Mouse (Mus musculus) forebrain, embryonic 14.5 days (tissue): ENCODE results near the gene Gtf2h5. TPM values are rescaled to one million over a fixed set of nuclear protein-coding genes. Genes with fewer than 3 reads are reported as not detected.
A peak's percentile ranks its signal among the peaks of the same experiment; 100 is the strongest.

Experiments
- ATAC-seq: fragments of 200-750 bp; cut with Nextera tagmentation; 2 replicates; pipeline ENCODE4 v1.8.0; 2017; ENCODE audit warnings: mild to moderate bottlenecking, moderate library complexity
- DNase-seq: peaks from one replicate; pipeline ENCODE4 v3.0.0-alpha.2; 2015; ENCODE audit warnings: low spot score
- H3K27ac ChIP-seq: fragments of 300-500 bp; sonication (generic); 2 replicates; pipeline ENCODE4 v1.5.1; 2014; ENCODE audit warnings: low read depth, mild to moderate bottlenecking, control low read depth, low read length, moderate library complexity
- H3K27me3 ChIP-seq: fragments of 300-500 bp; sonication (generic); replicated peaks from 2 replicates; pipeline ENCODE4 v1.6.1; 2014; ENCODE audit warnings: low read length, control low read depth, mixed read lengths; ENCODE audit not compliant: control insufficient read depth, insufficient read depth
- H3K36me3 ChIP-seq: fragments of 300-500 bp; sonication (generic); 2 replicates; pipeline ENCODE4 v1.6.1; 2014; ENCODE audit warnings: low read length, control low read depth; ENCODE audit not compliant: control insufficient read depth, insufficient read depth
- H3K4me1 ChIP-seq: fragments of 300-500 bp; sonication (generic); 2 replicates; pipeline ENCODE4 v1.6.1; 2014; ENCODE audit warnings: antibody characterized with exemption, low read length, control low read depth; ENCODE audit not compliant: control insufficient read depth, insufficient read depth
- H3K4me2 ChIP-seq: fragments of 300-500 bp; sonication (generic); 2 replicates; pipeline ENCODE4 v1.6.1; 2014; ENCODE audit warnings: mild to moderate bottlenecking, control low read depth, low read length
- H3K4me3 ChIP-seq: fragments of 300-500 bp; sonication (generic); 2 replicates; pipeline ENCODE4 v1.5.1; 2014; ENCODE audit warnings: low read depth, low read length, control low read depth
- H3K9ac ChIP-seq: fragments of 300-500 bp; sonication (generic); 2 replicates; pipeline ENCODE4 v1.6.1; 2014; ENCODE audit warnings: mild to moderate bottlenecking, low read length, control low read depth, moderate library complexity
- H3K9me3 ChIP-seq: fragments of 300-500 bp; sonication (generic); replicated peaks from 2 replicates; pipeline ENCODE4 v1.6.1; 2016; ENCODE audit warnings: low read length, control low read depth, mixed read lengths; ENCODE audit not compliant: control insufficient read depth
- WGBS: fragments of 180-500 bp; shearing (Covaris S2); extraction: QIAGEN DNeasy Blood & Tissue Kit; methylation state at CpG from one replicate; pipeline ENCODE4 v1.1.7; 2014; 5-methylcytosine and 5-hydroxymethylcytosine counted together
- polyA plus RNA-seq: library from polyadenylated mRNA; unstranded; fragments of >200 nt; fragmentation: Nextera tagmentation; extraction: Ambion mirVana; gene quantifications from 2 replicates; pipeline ENCODE4 v1.2.1, GENCODE M21; 2014

Gtf2h5 gene
- polyA plus RNA-seq, 1 experiment from 2014 or later, result 221 TPM

GRCm38 (mm10) chr17:6103566-6103965, 24.0 kb downstream of the Gtf2h5 start:
- H3K4me2 ChIP-seq, result no peak overlapping the region
- no peaks in the 10 kb centered on the region for H3K9me3 ChIP-seq
- WGBS, result 82% methylated on average over 6 of the region's 6 CpGs
- no peak for DNase-seq
- H3K36me3 ChIP-seq, result no peaks in the 10 kb centered on the region
- no peak overlapping the region for H3K27ac ChIP-seq
- peaks cover 5% of the 10 kb centered on the region for H3K4me1 ChIP-seq
- no peak for ATAC-seq
- H3K4me3 ChIP-seq, result no peak overlapping the region
- no peak overlapping the region for H3K9ac ChIP-seq
- H3K27me3 ChIP-seq, result no peaks in the 10 kb centered on the region

- H3K4me2 ChIP-seq, result peak within 1 kb of the TSS; percentile 87
- H3K9ac ChIP-seq, result peak within 1 kb of the TSS; percentile 99
- peaks cover 16% of the 10 kb centered on the region for H3K4me1 ChIP-seq
- H3K27ac ChIP-seq, result peak within 1 kb of the TSS; percentile 98
- 0% methylated on average over 37 of the region's 76 CpGs for WGBS
- no peaks in the 10 kb centered on the region for H3K27me3 ChIP-seq
- H3K36me3 ChIP-seq, result 0 out of 2 replicates have a peak, but pooled peaks cover 7% of the 10 kb centered on the region
- no peaks in the 10 kb centered on the region for H3K9me3 ChIP-seq
- peak; percentile 96 for DNase-seq
- ATAC-seq, result peak; percentile 97
- H3K4me3 ChIP-seq, result peak within 1 kb of the TSS; percentile 86
These were observed 26.9 kb downstream of the Gtf2h5 start, which contains the start of gene Tulp4 for GRCm38 (mm10) chr17:6106361-6107014. Tulp4 (plus strand) TSS chr17:6106437.

- peaks cover 16% of the 10 kb centered on the region for H3K4me1 ChIP-seq
- WGBS, result under 1% methylated on average over 32 of the region's 50 CpGs
- H3K27me3 ChIP-seq, result no peaks in the 10 kb centered on the region
- H3K4me3 ChIP-seq, result peak overlapping the region; percentile 86
- peak overlapping the region; percentile 99 for H3K9ac ChIP-seq
- 0 out of 2 replicates have a peak, but pooled peaks cover 7% of the 10 kb centered on the region for H3K36me3 ChIP-seq
- peak overlapping the region; percentile 98 for H3K27ac ChIP-seq
- H3K4me2 ChIP-seq, result peak overlapping the region; percentile 87
- ATAC-seq, result peak; percentile 59
- peak; percentile 74 for DNase-seq
- no peaks in the 10 kb centered on the region for H3K9me3 ChIP-seq
These were observed 27.5 kb downstream of the Gtf2h5 start for GRCm38 (mm10) chr17:6107015-6107601.

- Histone ChIP-seq H3K27ac (no peak overlapping the region), H3K36me3 (0 out of 2 replicates have a peak, but pooled peaks cover 7% of the 10 kb centered on the region), H3K4me1 (peaks cover 16% of the 10 kb centered on the region), H3K9ac (peak overlapping the region; percentile 99), H3K27me3 (no peaks in the 10 kb centered on the region), H3K4me3 (peak overlapping the region; percentile 86), H3K9me3 (no peaks in the 10 kb centered on the region), H3K4me2 (peak overlapping the region; percentile 87)
- ATAC-seq (no peak), DNase-seq (no peak)
- 54% methylated on average over 7 of the region's 7 CpGs for WGBS
These were observed 28.6 kb downstream of the Gtf2h5 start for GRCm38 (mm10) chr17:6108175-6108574.

- 83% methylated on average over 3 of the region's 3 CpGs for WGBS
- no peak for ATAC-seq
These were observed 31.4 kb downstream of the Gtf2h5 start for GRCm38 (mm10) chr17:6110956-6111355.

GRCm38 (mm10) chr17:6113653-6114052, 34.1 kb downstream of the Gtf2h5 start:
- H3K9ac ChIP-seq, result no peak overlapping the region
- DNase-seq (no peak), ATAC-seq (no peak)
- no peak overlapping the region for H3K27ac ChIP-seq
- no peak overlapping the region for H3K4me3 ChIP-seq
- 0 out of 2 replicates have a peak, but pooled peaks cover 17% of the 10 kb centered on the region for H3K36me3 ChIP-seq
- H3K9me3 ChIP-seq, result no peaks in the 10 kb centered on the region
- no peak overlapping the region for H3K4me2 ChIP-seq
- H3K27me3 ChIP-seq, result no peaks in the 10 kb centered on the region
- peaks cover 10% of the 10 kb centered on the region for H3K4me1 ChIP-seq
- 89% methylated on average over 6 of the region's 6 CpGs for WGBS

More at GRCm38 (mm10) chr17:6110956-6111355, 31.4 kb downstream of the Gtf2h5 start:
- H3K4me1 ChIP-seq, result peaks cover 16% of the 10 kb centered on the region
- peak; percentile 22 for DNase-seq
- H3K4me3 ChIP-seq, result no peak overlapping the region
- no peak overlapping the region for H3K27ac ChIP-seq
- no peak overlapping the region for H3K9ac ChIP-seq
- no peaks in the 10 kb centered on the region for H3K27me3 ChIP-seq
- H3K36me3 ChIP-seq, result 0 out of 2 replicates have a peak, but pooled peaks cover 14% of the 10 kb centered on the region
- no peaks in the 10 kb centered on the region for H3K9me3 ChIP-seq
- no peak overlapping the region for H3K4me2 ChIP-seq

- no peak for ATAC-seq
- Histone ChIP-seq H3K36me3 (0 out of 2 replicates have a peak, but pooled peaks cover 10% of the 10 kb centered on the region), H3K9ac (no peak overlapping the region), H3K4me1 (no peaks in the 10 kb centered on the region), H3K9me3 (no peaks in the 10 kb centered on the region), H3K27ac (no peak overlapping the region), H3K4me3 (no peak overlapping the region), H3K4me2 (no peak overlapping the region), H3K27me3 (no peaks in the 10 kb centered on the region)
- DNase-seq, result no peak
- WGBS, result 95% methylated on average over 9 of the region's 9 CpGs
These were observed 35.5 kb downstream of the Gtf2h5 start for GRCm38 (mm10) chr17:6115085-6115484.

- Histone ChIP-seq H3K4me3 (no peak overlapping the region), H3K9me3 (no peaks in the 10 kb centered on the region), H3K9ac (no peak overlapping the region), H3K27me3 (no peaks in the 10 kb centered on the region), H3K36me3 (peaks cover 15% of the 10 kb centered on the region), H3K4me1 (no peaks in the 10 kb centered on the region), H3K4me2 (no peak overlapping the region), H3K27ac (no peak overlapping the region)
- WGBS, result 81% methylated on average over 4 of the region's 4 CpGs
- DNase-seq (no peak), ATAC-seq (no peak)
These were observed 37.7 kb downstream of the Gtf2h5 start for GRCm38 (mm10) chr17:6117148-6117725.

- H3K4me2 ChIP-seq, result no peak overlapping the region
- H3K27ac ChIP-seq, result no peak overlapping the region
- ATAC-seq (no peak), DNase-seq (no peak)
- H3K27me3 ChIP-seq, result no peaks in the 10 kb centered on the region
- H3K4me1 ChIP-seq, result no peaks in the 10 kb centered on the region
- H3K4me3 ChIP-seq, result no peak overlapping the region
- WGBS, result 91% methylated on average over 3 of the region's 3 CpGs
- H3K36me3 ChIP-seq, result peaks cover 21% of the 10 kb centered on the region
- no peaks in the 10 kb centered on the region for H3K9me3 ChIP-seq
- no peak overlapping the region for H3K9ac ChIP-seq
These were observed 38.3 kb downstream of the Gtf2h5 start for GRCm38 (mm10) chr17:6117917-6118316.
